Mouse (Mus musculus) liver, adult 2 months (tissue): ENCODE measurements around the gene Luzp1. TPM values are rescaled to one million over a fixed set of nuclear protein-coding genes. Genes with fewer than 3 reads are reported as not detected.
A peak's percentile ranks its signal among the peaks of the same experiment; 100 is the strongest.

Source experiments
- DNase-seq: peaks from one replicate; pipeline ENCODE4 v3.0.0-alpha.2; 2011; ENCODE audit warnings: low read depth, low spot score; ENCODE audit errors: extremely low read depth
- H3K27ac ChIP-seq: fragments of 200-500 bp; replicated peaks from 2 replicates; pipeline ENCODE4 v1.5.1; 2012; ENCODE audit warnings: low read depth, mild to moderate bottlenecking, control low read depth, inconsistent platforms, low read length; ENCODE audit not compliant: insufficient read depth
- H3K27me3 ChIP-seq: fragments of 200-500 bp; 2 replicates; pipeline ENCODE4 v1.6.1; 2012; ENCODE audit warnings: mild to moderate bottlenecking, moderate library complexity, low read length, inconsistent platforms; ENCODE audit not compliant: control insufficient read depth, insufficient read depth
- H3K36me3 ChIP-seq: fragments of 200-500 bp; 2 replicates; pipeline ENCODE4 v1.6.1; 2012; ENCODE audit warnings: low read length, inconsistent platforms; ENCODE audit not compliant: control insufficient read depth, insufficient read depth
- H3K4me1 ChIP-seq: fragments of 200-500 bp; 2 replicates; pipeline ENCODE4 v1.6.1; 2011; ENCODE audit warnings: low read length; ENCODE audit not compliant: control insufficient read depth, insufficient read depth
- H3K4me3 ChIP-seq: fragments of 200-500 bp; 2 replicates; pipeline ENCODE4 v1.5.1; 2011; ENCODE audit warnings: low read depth, mild to moderate bottlenecking, control low read depth, low read length, moderate library complexity; ENCODE audit not compliant: insufficient read depth
- H3K79me2 ChIP-seq: fragments of 200-500 bp; 2 replicates; pipeline ENCODE4 v1.6.1; 2012; ENCODE audit warnings: inconsistent platforms, mild to moderate bottlenecking, low read length, moderate library complexity; ENCODE audit not compliant: control insufficient read depth, insufficient read depth
- H3K9ac ChIP-seq: fragments of 200-500 bp; 2 replicates; pipeline ENCODE4 v1.6.1; 2012; ENCODE audit warnings: low read depth, mild to moderate bottlenecking, control low read depth, inconsistent platforms, low read length
- CTCF ChIP-seq: fragments of 200-500 bp; IDR thresholded peaks from 2 replicates; pipeline ENCODE4 v1.5.1; 2011; ENCODE audit warnings: low read depth, low read length, control low read depth
- POLR2A ChIP-seq: fragments of 200-500 bp; IDR thresholded peaks from 2 replicates; pipeline ENCODE4 v1.6.1; 2011; ENCODE audit warnings: low read length, control low read depth; ENCODE audit not compliant: insufficient read depth; ENCODE audit errors: extremely low read depth
- WGBS: fragments of 180-500 bp; shearing (Covaris S2); methylation state at CpG from one replicate; pipeline ENCODE4 v1.1.7; 2018; 5-methylcytosine and 5-hydroxymethylcytosine counted together
- polyA plus RNA-seq: library from polyadenylated mRNA; depleted of rRNA; stranded (reverse); fragments of >200 nt; gene quantifications from 2 replicates; pipeline ENCODE4 v1.2.3, GENCODE M21; 2012
- total RNA-seq: library from RNA; depleted of rRNA; stranded (reverse); fragments of >200 nt; gene quantifications from 2 replicates; pipeline ENCODE4 v1.2.3, GENCODE M21; 2014

Luzp1 gene
- total and polyA plus RNA-seq, 2 experiments = 3.3 to 6.8 TPM

DNA sequence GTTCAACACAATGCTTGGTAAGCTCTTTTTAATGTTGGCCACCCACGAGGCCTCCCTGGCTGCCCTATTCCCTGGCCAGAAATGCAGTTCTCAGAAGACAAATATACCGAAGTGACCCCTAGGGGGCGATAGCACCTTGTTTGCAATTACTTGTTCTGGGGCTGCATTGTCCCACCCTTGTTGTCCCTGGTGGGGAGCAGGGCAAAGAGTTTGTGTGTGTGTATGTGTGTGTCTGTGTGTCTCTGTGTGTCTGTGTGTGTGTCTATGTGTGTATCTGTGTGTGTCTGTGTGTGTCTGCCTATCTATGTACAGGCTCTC is 38.2 kb upstream of the Luzp1 start:
- 7% methylated on average over 3 of the region's 3 CpGs for WGBS
- H3K79me2 ChIP-seq = no peaks in the 10 kb centered on the region
- no peak overlapping the region for H3K4me3 ChIP-seq
- no peak overlapping the region for H3K9ac ChIP-seq
- no peaks in the 10 kb centered on the region for H3K4me1 ChIP-seq
- H3K27ac ChIP-seq = no peak overlapping the region
- H3K27me3 ChIP-seq = no peaks in the 10 kb centered on the region
- DNase-seq = peak; percentile 40
- H3K36me3 ChIP-seq = no peaks in the 10 kb centered on the region
- no peak for TF ChIP-seq POLR2A
- TF ChIP-seq CTCF = peak; percentile 60

DNA sequence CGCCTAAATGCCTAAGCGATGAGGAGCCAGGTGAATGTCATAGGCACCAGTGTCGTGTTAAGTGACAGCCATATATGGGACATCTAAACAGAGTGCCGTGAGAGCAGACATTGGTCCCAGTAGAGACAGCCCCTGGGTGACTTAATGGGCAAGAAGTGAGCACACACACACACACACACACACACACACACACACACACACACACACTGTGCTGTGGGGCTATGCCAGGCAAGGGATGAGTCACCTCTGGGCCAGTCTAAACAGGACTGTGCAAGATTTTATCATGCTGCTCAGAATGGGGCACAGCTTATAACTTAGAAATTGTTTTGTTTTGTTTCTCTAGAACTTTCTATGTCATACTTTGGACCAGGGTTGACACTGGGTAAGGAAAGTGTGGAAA is 35.5 kb upstream of the Luzp1 start:
- DNase-seq = no peak
- H3K9ac ChIP-seq = no peak overlapping the region
- whole genome bisulfite sequencing = 90% methylated on average over 4 of the region's 4 CpGs
- H3K27me3 ChIP-seq = no peaks in the 10 kb centered on the region
- no peaks in the 10 kb centered on the region for H3K79me2 ChIP-seq
- no peak for TF ChIP-seq CTCF
- TF ChIP-seq POLR2A = no peak
- no peak overlapping the region for H3K27ac ChIP-seq
- no peak overlapping the region for H3K4me3 ChIP-seq
- no peaks in the 10 kb centered on the region for H3K36me3 ChIP-seq
- H3K4me1 ChIP-seq = no peaks in the 10 kb centered on the region

DNA sequence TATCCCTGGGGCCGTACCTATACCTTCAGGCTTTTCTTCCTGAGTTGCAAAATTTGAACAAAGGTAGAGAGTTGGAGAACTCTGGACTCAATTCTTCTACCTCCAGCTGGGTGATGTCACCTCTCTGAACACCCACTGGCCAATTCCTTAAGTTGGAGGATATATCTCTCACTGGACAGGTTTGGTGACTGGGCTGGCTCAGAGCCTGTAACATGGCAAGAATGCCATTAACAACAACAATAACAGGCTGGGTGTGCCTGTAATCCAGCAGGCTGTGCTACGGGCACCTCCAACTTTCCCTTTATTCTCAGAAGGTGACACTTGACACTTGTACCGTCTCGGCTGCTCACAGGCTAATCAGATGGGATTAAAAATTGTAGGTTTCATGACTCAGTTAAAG is 30.5 kb upstream of the Luzp1 start:
- Histone ChIP-seq H3K27ac (no peak overlapping the region), H3K9ac (no peak overlapping the region), H3K36me3 (no peaks in the 10 kb centered on the region), H3K4me3 (no peak overlapping the region), H3K79me2 (no peaks in the 10 kb centered on the region), H3K27me3 (no peaks in the 10 kb centered on the region), H3K4me1 (no peaks in the 10 kb centered on the region)
- DNase-seq = no peak
- 81% methylated on average over 4 of the region's 4 CpGs for WGBS
- TF ChIP-seq CTCF (no peak), POLR2A (no peak)

DNA sequence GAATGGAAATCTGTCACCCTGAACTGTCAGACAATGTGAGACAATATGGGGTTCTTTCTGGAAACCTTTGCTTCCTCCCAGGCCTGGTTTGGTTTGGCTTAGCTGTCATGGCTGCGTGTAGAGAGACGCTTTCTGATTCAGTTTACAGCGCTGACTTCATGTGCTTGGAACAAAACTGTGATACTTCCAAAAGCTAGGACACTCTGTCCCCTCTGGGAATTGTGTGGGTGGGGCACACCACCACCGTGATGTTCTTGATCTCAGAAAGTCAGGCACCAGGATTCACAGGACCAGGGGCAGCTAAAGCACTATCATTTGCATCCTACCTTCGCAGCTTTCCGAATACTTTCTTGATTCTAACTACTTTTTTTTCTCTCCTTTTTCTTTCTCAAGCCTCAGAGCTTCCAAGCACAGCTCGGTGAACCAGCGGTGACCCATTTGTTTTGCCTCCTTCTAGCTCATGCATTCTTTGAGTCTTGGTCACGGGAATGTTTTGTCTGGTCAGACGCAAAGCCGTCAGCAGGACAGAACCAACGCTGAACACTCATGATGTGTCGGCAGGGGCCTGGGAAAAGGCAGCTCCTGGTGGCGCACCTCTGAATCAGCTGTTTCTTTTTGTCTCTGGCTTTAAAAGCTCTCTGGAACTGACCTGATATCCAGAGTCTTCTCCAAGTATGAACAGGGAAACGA is 28.1 kb upstream of the Luzp1 start:
- no peak for DNase-seq
- Histone ChIP-seq H3K9ac (no peak overlapping the region), H3K4me1 (no peaks in the 10 kb centered on the region), H3K79me2 (no peaks in the 10 kb centered on the region), H3K36me3 (no peaks in the 10 kb centered on the region), H3K27ac (no peak overlapping the region), H3K27me3 (no peaks in the 10 kb centered on the region), H3K4me3 (no peak overlapping the region)
- TF ChIP-seq CTCF = no peak
- no peak for TF ChIP-seq POLR2A
- WGBS = 86% methylated on average over 15 of the region's 15 CpGs

DNA sequence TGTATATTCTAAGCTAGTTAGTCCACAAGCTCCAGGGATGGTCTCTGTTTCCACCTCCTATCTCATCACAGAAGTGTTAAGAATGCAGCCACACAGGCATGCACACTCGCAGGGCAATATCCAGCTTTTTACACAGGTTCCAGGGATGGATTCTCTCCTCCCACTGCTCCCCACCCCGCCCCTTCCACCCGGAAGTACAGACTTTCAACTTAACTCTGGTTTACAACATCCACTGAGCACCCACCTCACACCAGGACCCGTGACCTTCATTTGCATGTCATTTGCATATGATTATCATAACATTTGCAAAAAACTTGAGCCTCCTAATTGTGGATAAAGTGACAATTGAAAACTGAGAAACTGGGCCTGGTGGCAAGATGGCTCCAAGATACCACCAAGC is 25.0 kb upstream of the Luzp1 start:
- no peak overlapping the region for H3K27ac ChIP-seq
- no peak overlapping the region for H3K4me3 ChIP-seq
- H3K4me1 ChIP-seq = no peaks in the 10 kb centered on the region
- no peaks in the 10 kb centered on the region for H3K27me3 ChIP-seq
- DNase-seq = no peak
- no peak for TF ChIP-seq POLR2A
- 80% methylated on average over 4 of the region's 4 CpGs for WGBS
- no peak overlapping the region for H3K9ac ChIP-seq
- H3K79me2 ChIP-seq = no peaks in the 10 kb centered on the region
- no peaks in the 10 kb centered on the region for H3K36me3 ChIP-seq

DNA sequence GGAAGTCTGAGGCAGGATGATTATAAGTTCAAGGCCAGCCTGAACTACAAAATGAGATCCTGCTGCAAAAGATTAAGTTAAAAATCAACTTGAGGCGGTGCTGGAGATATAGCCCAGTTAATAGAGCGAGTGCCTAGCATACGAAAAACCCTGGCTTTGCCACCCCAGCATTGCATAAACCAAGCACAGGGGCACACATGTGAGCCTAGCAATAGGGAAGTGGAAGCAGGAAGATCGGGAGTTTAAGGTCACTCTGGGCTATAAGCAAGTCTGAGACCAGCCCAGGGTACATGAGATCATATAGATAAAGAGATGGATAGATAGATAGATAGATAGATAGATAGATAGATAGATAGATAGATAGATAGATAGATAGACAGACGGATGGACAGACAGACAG is 19.8 kb upstream of the Luzp1 start:
- H3K36me3 ChIP-seq = no peaks in the 10 kb centered on the region
- peaks cover 12% of the 10 kb centered on the region for H3K4me1 ChIP-seq
- no peak for TF ChIP-seq POLR2A
- no peak for TF ChIP-seq CTCF
- 81% methylated on average over 5 of the region's 5 CpGs for WGBS
- DNase-seq = no peak
- no peak overlapping the region for H3K27ac ChIP-seq
- no peak overlapping the region for H3K4me3 ChIP-seq
- H3K27me3 ChIP-seq = no peaks in the 10 kb centered on the region
- H3K9ac ChIP-seq = no peak overlapping the region
- no peaks in the 10 kb centered on the region for H3K79me2 ChIP-seq
